Mouse (Mus musculus) hindbrain, embryonic 10.5 days (tissue): ENCODE measurements around the gene Upf2. TPM values are rescaled to one million over a fixed set of nuclear protein-coding genes. Genes with fewer than 3 reads are reported as not detected.

ENCODE experiments used
- DNase-seq: peaks from one replicate; pipeline ENCODE4 v3.0.0-alpha.2; 2017; ENCODE audit warnings: low spot score
- H3K27ac ChIP-seq: fragments of 300-500 bp; sonication (generic); 2 replicates; pipeline ENCODE4 v1.5.1; 2016; ENCODE audit warnings: mild to moderate bottlenecking, moderate library complexity
- H3K27me3 ChIP-seq: fragments of 300-500 bp; sonication (generic); 2 replicates; pipeline ENCODE4 v1.6.1; 2016; ENCODE audit warnings: mild to moderate bottlenecking; ENCODE audit not compliant: poor library complexity, insufficient read depth, severe bottlenecking
- H3K36me3 ChIP-seq: fragments of 300-500 bp; sonication (generic); 2 replicates; pipeline ENCODE4 v1.6.1; 2016; ENCODE audit warnings: mild to moderate bottlenecking, moderate library complexity
- H3K4me1 ChIP-seq: fragments of 300-500 bp; sonication (generic); replicated peaks from 2 replicates; pipeline ENCODE4 v1.6.1; 2016; ENCODE audit warnings: mild to moderate bottlenecking
- H3K4me3 ChIP-seq: fragments of 300-500 bp; sonication (generic); 2 replicates; pipeline ENCODE4 v1.5.1; 2016; ENCODE audit warnings: mild to moderate bottlenecking, moderate library complexity
- H3K9me3 ChIP-seq: fragments of 300-500 bp; sonication (generic); 2 replicates; pipeline ENCODE4 v1.6.1; 2016; ENCODE audit warnings: mild to moderate bottlenecking, moderate library complexity
- WGBS: fragments of 180-500 bp; shearing (Covaris S2); methylation state at CpG from one replicate; pipeline ENCODE4 v1.1.7; 2016; 5-methylcytosine and 5-hydroxymethylcytosine counted together
- polyA plus RNA-seq: library from polyadenylated mRNA; unstranded; fragments of >200 nt; fragmentation: Nextera tagmentation; extraction: Ambion mirVana; gene quantifications from 2 replicates; pipeline ENCODE4 v1.2.1, GENCODE M21; 2016

Upf2 gene
- polyA plus RNA-seq, 1 experiment from 2014 or later: 6.9 TPM

DNA sequence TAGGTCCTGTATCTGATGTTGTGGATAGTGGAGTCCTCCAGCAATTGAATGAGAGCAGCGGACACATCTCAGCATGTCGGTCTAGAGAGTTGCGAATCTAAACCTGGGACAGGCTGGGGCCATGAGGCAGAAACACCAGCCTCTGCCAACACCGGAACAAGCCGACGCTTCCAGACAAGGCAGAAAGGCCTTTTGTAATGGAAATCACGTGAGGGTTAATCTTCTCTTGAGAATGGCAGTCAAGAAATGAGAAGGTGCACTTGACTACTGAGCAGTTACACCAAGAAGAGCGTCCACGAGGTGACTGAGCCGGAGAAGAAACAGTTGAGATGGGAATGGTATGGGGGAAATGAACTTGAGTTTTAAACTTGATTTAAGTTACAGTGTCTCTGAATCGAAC, 104.2 kb downstream of the Upf2 start:
- H3K36me3 ChIP-seq: peaks cover 61% of the 10 kb centered on the region
- 86% methylated on average over 11 of the region's 11 CpGs for WGBS

DNA sequence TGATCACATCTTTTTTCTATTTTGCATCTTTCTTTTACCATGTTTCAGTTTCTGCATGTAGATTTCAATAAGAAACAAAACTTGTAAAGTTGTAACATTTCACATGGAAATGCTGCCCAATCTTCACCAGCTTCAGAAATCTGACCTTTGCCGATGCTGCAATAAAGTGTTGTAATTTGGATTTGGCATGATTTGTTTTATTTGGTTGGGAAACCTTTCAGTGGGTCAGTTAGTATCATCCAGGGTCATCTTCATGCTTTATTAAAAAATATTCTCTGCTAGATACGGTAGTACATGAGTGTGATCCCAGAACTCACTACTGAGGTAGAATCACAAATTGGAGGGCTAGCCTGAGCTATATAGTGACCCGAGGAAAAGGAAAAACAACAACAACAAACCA, 105.2 kb downstream of the Upf2 start:
- no peaks in the 10 kb centered on the region for H3K27me3 ChIP-seq
- WGBS: 91% methylated on average over 3 of the region's 3 CpGs
- H3K4me1 ChIP-seq: no peaks in the 10 kb centered on the region
- DNase-seq: no peak
- H3K4me3 ChIP-seq: no peak overlapping the region
- H3K9me3 ChIP-seq: no peaks in the 10 kb centered on the region
- no peak overlapping the region for H3K27ac ChIP-seq
- peaks cover 50% of the 10 kb centered on the region for H3K36me3 ChIP-seq

More for the DNA sequence above, 104.2 kb downstream of the Upf2 start:
- no peak for DNase-seq
- H3K4me3 ChIP-seq: no peak overlapping the region
- no peak overlapping the region for H3K27ac ChIP-seq
- no peaks in the 10 kb centered on the region for H3K4me1 ChIP-seq
- H3K9me3 ChIP-seq: no peaks in the 10 kb centered on the region
- no peaks in the 10 kb centered on the region for H3K27me3 ChIP-seq

DNA sequence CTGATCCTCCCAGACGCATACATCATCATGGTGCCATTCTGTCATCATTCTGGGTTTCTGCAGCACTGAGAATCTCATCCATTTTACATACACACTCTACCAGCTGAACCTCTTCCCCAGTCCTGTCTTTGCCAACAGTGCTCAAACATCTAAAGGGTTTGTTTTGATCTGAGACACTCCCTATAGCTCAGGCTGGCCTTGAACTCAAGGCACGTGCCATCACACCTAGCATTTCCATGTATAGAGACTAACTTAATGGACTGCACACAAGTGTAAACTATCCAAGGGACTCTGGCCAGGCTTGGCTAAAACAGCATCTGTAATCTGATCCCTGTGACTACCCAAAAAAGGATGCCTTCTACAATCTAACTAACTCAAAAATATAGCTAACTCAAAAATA, 108.0 kb downstream of the Upf2 start:
- WGBS: 89% methylated on average over 2 of the region's 2 CpGs
- H3K27ac ChIP-seq: no peak overlapping the region
- H3K4me3 ChIP-seq: no peak overlapping the region
- H3K4me1 ChIP-seq: no peaks in the 10 kb centered on the region
- H3K9me3 ChIP-seq: no peaks in the 10 kb centered on the region
- no peak for DNase-seq
- peaks cover 31% of the 10 kb centered on the region for H3K36me3 ChIP-seq
- H3K27me3 ChIP-seq: no peaks in the 10 kb centered on the region

DNA sequence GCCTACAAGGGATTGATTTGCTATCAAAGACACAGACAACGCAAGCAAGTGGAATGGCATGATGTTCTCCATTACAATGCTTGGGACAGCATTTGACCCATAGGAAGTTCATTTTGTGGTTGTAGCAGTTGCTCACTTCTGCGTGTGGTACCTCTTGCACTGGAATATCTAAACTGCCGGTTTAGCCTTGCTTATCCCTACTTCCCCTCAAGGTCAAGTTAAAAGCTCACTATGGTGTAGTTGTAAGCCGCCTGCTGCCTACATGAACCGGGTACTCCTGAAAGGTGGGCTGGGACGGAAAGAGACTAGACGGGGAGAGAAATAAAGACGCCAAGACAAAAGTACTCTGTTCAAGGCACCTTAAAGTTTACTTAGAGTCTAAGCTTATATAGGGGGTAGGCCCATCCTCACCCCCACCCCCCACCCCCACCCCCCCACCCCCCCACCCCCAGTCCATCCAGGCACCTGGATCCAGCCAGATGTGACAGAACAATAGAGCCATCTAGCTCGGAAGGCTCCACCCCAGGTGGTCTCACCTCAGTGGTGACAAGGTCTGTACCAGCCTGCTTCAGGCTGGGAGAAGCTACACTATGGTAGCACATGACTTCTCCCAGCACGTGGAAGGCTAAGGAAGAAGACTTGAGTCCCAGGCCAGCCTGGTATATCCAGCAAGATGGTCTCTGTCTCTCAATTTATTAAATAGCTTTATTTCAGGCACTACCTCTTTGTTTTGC, 109.0 kb downstream of the Upf2 start:
- Histone ChIP-seq H3K9me3 (no peaks in the 10 kb centered on the region), H3K4me1 (no peaks in the 10 kb centered on the region), H3K27ac (no peak overlapping the region), H3K4me3 (no peak overlapping the region), H3K36me3 (peaks cover 21% of the 10 kb centered on the region), H3K27me3 (no peaks in the 10 kb centered on the region)
- no peak for DNase-seq
- 76% methylated on average over 10 of the region's 10 CpGs for WGBS

DNA sequence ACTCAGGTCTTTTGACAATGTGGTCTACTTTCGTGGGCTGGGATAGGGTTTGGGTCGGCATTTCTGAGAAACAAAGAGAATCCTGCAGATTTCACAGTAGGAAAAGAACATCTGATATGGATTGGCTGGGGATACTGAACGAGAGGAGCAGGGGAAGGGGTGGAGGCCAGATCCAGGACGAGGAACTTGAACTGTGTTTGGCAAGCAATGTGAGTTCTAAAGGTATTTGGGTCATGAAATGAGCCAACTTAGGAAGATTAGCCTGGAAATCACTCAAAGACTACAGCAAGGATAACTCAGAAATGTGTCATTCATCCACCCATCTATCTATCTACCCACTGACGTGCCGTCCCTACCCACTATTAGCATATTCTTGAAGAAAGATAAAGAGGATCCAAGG, 116.1 kb downstream of the Upf2 start:
- Histone ChIP-seq H3K4me3 (no peak overlapping the region), H3K36me3 (no peaks in the 10 kb centered on the region), H3K9me3 (no peaks in the 10 kb centered on the region), H3K27ac (no peak overlapping the region), H3K27me3 (no peaks in the 10 kb centered on the region), H3K4me1 (peaks cover 11% of the 10 kb centered on the region; the same call in 1 of the 2 replicates)
- 90% methylated on average over 6 of the region's 6 CpGs for WGBS
- DNase-seq: no peak

DNA sequence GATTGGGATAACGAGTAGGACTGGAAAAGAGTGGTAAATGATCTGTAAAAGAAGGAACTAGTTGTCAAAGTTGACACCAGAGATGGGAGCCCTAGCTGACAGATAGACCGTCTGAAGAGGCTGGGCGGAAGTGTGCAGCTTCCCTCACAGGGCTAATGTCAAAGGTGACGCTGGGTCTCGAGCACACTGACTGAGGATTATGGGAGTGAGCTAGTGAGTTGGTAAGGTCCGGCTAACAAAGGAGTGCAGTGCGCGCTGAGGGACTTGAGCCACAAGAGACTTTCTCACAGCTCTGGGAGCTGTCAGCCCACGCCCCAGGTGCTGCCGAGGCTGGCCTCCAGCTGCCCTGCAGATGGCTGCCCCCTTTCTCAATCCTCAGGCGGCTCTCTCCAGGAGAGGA, 119.7 kb downstream of the Upf2 start:
- DNase-seq: no peak
- H3K36me3 ChIP-seq: no peaks in the 10 kb centered on the region

DNA sequence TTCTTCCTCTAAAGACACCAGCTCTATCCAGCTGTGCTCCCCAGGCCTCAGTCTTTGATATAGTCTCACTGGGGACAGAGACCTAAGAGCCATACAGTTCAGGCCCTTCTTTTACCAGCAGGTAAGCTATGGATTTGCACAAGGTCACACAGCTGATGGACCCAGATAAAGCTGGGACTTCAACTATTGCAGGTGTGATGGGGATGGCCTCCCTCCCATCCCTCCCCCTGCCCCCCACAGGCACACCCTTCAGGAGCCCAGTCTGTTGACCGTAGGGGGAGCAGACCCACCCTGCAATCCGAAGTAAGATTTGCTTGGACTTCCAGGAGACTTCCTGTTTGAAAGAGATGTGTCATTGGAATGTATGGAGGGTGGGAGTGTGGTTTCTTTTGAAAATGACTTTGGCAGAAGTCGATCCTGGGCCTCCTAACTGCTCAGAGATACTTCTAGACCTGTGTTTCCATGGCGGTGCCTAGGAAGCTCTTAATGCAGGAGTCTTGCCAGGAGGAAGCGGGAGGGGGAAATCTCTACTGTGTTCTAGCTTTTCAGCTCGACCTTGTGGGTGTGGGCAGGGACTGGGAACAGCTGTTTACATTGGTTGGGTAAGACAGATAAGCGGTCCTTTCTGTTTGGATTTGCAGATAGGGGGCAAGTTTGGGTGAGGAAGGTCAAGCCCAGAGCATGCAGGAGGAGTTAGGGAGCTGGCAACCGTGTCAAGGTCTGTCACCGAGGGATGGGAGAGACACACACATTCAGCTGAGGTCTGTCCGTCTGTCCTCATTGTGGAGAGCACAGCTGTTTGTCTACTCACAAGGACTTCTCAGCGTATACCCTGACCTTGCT, 120.5 kb downstream of the Upf2 start:
- Histone ChIP-seq H3K27ac (no peak overlapping the region), H3K27me3 (no peaks in the 10 kb centered on the region), H3K4me1 (peaks cover 18% of the 10 kb centered on the region), H3K4me3 (no peak overlapping the region), H3K36me3 (no peaks in the 10 kb centered on the region), H3K9me3 (no peaks in the 10 kb centered on the region)
- 54% methylated on average over 11 of the region's 11 CpGs for WGBS
- no peak for DNase-seq

More for the DNA sequence above, 119.7 kb downstream of the Upf2 start:
- peaks cover 18% of the 10 kb centered on the region for H3K4me1 ChIP-seq
- H3K27me3 ChIP-seq: no peaks in the 10 kb centered on the region
- 47% methylated on average over 11 of the region's 11 CpGs for WGBS
- no peak overlapping the region for H3K27ac ChIP-seq
- H3K9me3 ChIP-seq: no peaks in the 10 kb centered on the region
- H3K4me3 ChIP-seq: no peak overlapping the region

DNA sequence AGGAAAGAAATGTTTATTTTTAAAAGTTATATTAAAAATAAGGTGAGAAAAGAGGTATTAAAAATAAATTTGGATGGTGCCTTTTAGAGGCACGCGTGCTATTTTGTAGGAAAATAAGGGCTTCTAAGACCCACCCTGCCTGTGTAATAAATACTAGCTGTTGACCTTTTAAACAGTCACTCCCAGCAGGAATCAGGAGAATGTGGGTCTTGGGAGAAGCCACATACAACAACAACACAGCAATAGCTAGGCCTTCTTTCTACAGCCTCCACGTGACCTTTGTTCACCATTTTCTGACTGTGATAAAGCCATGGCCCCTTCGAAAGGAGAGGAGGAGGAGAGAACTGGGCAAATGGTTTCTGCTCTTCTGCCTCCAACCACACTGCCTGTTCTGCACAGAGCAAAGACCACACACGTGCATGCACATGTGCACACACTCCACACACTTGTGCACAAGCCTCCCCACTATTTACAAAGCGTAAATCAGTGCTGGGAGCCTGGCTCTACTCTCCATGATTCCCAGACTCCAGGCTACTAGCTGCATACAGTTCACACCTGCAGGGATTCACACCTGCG, 121.5 kb downstream of the Upf2 start:
- Histone ChIP-seq H3K36me3 (no peaks in the 10 kb centered on the region), H3K9me3 (no peaks in the 10 kb centered on the region), H3K27me3 (no peaks in the 10 kb centered on the region), H3K27ac (no peak overlapping the region), H3K4me1 (peaks cover 20% of the 10 kb centered on the region), H3K4me3 (no peak overlapping the region)
- 79% methylated on average over 7 of the region's 7 CpGs for WGBS
- no peak for DNase-seq

DNA sequence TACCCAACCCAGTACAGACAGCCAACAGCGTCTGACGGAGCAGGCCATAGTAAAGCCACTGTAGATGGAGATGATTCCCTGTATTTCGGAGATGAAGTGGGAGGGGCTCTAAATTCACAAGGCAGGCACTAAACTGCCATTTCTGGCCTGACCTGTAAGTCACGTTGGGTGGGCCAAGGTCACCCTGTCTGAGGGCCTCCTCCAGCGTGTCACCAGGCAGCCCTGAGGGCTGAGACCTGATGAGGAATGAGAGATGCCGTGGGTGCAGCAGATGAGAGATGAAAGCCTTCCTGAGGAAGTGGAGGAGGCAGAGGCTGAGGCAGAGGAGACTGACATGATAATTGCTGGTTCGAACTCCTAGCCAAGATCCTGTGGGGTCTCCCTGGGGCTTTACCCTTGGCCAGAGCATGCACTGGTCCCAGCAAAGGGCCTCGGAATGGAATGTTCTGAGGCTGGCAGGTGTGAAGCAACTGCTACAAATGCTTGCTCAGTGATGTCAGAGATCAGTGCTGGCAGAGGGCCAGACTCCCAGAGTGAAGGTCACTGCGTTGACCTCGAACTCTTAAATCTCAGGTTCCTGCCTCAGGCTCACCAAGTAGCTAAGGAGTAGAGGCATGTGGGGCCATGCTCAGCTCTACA, 123.7 kb downstream of the Upf2 start:
- 74% methylated on average over 10 of the region's 10 CpGs for WGBS
- peak; percentile 44 for DNase-seq

DNA sequence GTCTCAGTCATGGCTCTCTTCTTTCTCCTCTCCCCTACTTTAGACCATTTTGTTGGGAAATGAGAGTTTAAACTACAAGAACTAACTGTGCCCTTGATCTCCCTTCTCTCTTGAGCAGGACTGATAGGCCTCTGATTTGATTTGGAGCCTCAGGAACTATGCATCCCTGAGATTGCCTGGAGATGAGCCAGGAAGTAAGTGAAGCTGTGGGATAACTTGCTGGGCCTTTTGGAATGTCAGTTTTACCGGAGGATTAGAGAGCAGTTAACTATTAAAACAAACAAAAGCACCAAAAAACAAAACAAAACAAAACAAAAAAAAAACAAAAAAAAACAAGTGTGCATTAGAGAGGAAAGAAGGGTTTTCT, 124.2 kb downstream of the Upf2 start:
- WGBS: 78% methylated on average over 1 of the region's 1 CpGs

More for the DNA sequence above, 123.7 kb downstream of the Upf2 start:
- H3K27ac ChIP-seq: no peak overlapping the region
- no peaks in the 10 kb centered on the region for H3K9me3 ChIP-seq
- H3K4me3 ChIP-seq: no peak overlapping the region
- H3K27me3 ChIP-seq: no peaks in the 10 kb centered on the region
- no peaks in the 10 kb centered on the region for H3K36me3 ChIP-seq
- peaks cover 22% of the 10 kb centered on the region for H3K4me1 ChIP-seq

DNA sequence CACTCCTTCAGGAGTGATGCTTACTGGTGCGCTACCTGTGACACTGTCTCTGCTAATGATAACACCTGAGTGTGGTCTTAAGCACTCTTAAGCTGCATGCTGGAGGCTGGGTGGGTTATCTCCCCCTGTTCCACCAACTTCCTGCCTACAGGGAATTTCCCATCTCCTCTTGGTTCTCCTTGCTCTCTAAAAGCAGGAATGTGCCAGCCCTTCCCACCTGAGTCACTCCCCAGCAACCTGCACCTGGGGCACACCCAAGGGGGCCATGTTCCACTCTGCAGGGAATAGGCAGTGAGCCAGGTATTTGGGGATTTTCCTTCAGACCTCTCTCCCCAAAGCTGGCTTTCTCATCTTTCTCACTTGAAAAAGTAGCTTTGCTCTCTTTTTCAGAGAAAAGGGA, 128.8 kb downstream of the Upf2 start:
- Histone ChIP-seq H3K4me3 (no peak overlapping the region), H3K27me3 (no peaks in the 10 kb centered on the region), H3K27ac (no peak overlapping the region), H3K36me3 (no peaks in the 10 kb centered on the region), H3K4me1 (peaks cover 9% of the 10 kb centered on the region), H3K9me3 (no peaks in the 10 kb centered on the region)
- no peak for DNase-seq
- WGBS: 86% methylated on average over 1 of the region's 1 CpGs

More for the DNA sequence above, 124.2 kb downstream of the Upf2 start:
- Histone ChIP-seq H3K9me3 (no peaks in the 10 kb centered on the region), H3K36me3 (no peaks in the 10 kb centered on the region), H3K4me1 (peaks cover 22% of the 10 kb centered on the region), H3K4me3 (no peak overlapping the region), H3K27ac (no peak overlapping the region), H3K27me3 (no peaks in the 10 kb centered on the region)
- DNase-seq: no peak

DNA sequence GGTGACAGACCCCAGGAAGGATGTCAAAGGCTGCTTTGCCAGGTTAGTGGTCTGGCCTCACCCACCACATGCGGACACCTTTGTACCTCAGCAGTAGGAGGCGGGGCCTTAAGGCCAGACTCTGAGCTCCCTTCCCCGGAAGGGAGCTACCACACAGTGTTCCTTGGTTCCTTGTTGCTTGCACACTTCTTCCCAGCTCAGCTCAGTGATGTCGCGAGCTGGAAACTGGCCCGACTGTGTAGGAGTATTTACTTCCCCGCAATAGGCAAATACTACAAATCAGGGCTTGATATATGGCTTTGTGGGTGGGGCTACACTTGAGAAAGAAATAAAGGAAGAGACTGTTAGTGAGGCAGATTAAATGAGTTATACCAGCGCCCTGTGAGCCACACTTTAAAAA, 129.8 kb downstream of the Upf2 start:
- 69% methylated on average over 8 of the region's 8 CpGs for WGBS
- no peak for DNase-seq
- H3K27ac ChIP-seq: no peak overlapping the region

More for the DNA sequence above, 129.8 kb downstream of the Upf2 start:
- Histone ChIP-seq H3K9me3 (no peaks in the 10 kb centered on the region), H3K27me3 (no peaks in the 10 kb centered on the region), H3K4me1 (peaks cover 8% of the 10 kb centered on the region; the same call in 1 of the 2 replicates), H3K4me3 (no peak overlapping the region), H3K36me3 (no peaks in the 10 kb centered on the region)
